Mouse (Mus musculus) gastrocnemius, postnatal 14 days (tissue): Measurements from ENCODE around the gene Spock1. TPM values are rescaled to one million over a fixed set of nuclear protein-coding genes. Genes with fewer than 3 reads are reported as not detected.

Source experiments
- DNase-seq: peaks from one replicate; pipeline ENCODE4 v3.0.0; 2021; ENCODE audit warnings: mixed read lengths
- intact Hi-C: fragments of 180-260 bp; cut with DNase I; formaldehyde crosslinking; loops from one replicate; pipeline ENCODE4 v1.15.1; 2025; ENCODE audit warnings: low total_unique reads
- total RNA-seq, 2 experiments: library from RNA; stranded (reverse); gene quantifications; 2 replicates each; pipeline ENCODE4 v1.2.3; 2021

The Spock1 gene
- total RNA-seq, 2 experiments from 2014 or later, result 0.78 to 1.4 TPM

GRCm38 (mm10) chr13:57876966-57877365 lies 31.2 kb downstream of the Spock1 start:
- intact Hi-C loops, result no loop called here

GRCm38 (mm10) chr13:57870058-57870457 lies 38.1 kb downstream of the Spock1 start:
- intact Hi-C loops, result no loop called here
- no peak for DNase-seq

More at GRCm38 (mm10) chr13:57876966-57877365, 31.2 kb downstream of the Spock1 start:
- no peak for DNase-seq

DNA sequence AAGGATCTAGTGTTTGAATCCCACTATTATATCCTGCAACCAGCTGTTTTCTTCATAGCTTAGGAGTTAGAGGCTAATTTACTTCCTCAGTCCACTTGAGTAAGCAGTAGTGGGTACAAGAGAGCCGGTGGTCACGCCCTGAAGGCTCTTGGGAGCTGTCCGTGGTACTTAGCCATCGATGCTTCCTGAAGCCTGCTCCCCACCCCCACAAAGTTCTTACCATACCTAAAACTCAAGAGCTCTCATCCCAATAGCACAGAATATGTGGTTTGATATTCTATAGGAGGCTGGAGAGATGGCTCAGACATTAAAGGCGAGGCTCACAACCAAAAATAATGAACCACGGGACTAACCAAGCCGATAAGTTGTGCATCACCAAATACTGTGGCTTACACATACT lies 40.5 kb downstream of the Spock1 start:
- no peak for DNase-seq

GRCm38 (mm10) chr13:57865029-57865428 lies 43.1 kb downstream of the Spock1 start:
- intact Hi-C loops, result no loop called here
- DNase-seq, result no peak

More for the DNA sequence above, 40.5 kb downstream of the Spock1 start:
- intact Hi-C loops, result no loop called here

DNA sequence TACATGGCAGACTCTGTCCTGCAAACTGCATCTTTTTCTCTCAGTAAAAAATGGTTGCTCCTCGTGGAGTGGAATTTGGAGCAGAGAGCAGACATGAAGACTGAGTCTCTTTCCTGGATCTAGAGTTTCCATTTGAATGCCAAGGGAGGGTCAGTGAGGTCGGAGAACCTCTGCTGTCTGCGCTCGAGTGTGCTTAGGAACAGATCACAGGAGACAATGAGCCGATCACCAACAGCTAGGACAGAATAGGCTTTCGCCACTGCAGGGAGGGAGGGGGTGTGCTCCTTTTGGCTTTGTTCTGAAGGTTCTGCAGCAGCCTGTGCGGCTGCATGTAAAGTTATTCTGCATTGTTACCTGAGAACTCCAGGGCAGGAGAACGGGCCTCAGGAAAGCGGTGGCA lies 49.6 kb downstream of the Spock1 start:
- intact Hi-C loops, result no loop called here
- DNase-seq, result no peak

GRCm38 (mm10) chr13:57857016-57857415 lies 51.1 kb downstream of the Spock1 start:
- intact Hi-C loops, result no loop called here
- DNase-seq, result no peak

- intact Hi-C loops, result no loop called here
- no peak for DNase-seq
These were observed 51.8 kb downstream of the Spock1 start for GRCm38 (mm10) chr13:57856311-57856853.

- intact Hi-C loops, result no loop called here
- DNase-seq, result no peak
These were observed 52.4 kb downstream of the Spock1 start for GRCm38 (mm10) chr13:57855766-57856165.

DNA sequence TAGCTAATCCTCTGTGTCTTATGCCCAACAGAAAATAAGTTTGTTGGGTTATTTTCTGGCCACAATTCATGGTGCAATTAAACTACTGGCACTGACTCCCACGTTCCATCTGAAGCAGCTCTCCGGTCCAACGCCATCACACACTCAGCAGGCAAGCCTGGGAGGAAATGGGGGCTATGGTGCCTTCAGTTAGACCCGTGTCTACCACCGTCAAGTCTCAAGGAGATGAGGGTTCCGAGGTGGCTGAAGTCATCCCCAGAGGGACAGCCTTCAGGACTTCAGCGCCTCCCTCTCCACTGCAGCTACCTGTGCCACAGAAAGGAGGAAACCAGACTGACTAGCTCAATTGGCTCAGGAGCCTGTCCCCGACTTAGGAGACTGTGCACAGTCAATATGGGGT lies 53.7 kb downstream of the Spock1 start:
- DNase-seq, result no peak
- intact Hi-C loops, result no loop called here

- DNase-seq, result no peak
- intact Hi-C loops, result no loop called here
These were observed 54.5 kb downstream of the Spock1 start for GRCm38 (mm10) chr13:57853621-57854020.

DNA sequence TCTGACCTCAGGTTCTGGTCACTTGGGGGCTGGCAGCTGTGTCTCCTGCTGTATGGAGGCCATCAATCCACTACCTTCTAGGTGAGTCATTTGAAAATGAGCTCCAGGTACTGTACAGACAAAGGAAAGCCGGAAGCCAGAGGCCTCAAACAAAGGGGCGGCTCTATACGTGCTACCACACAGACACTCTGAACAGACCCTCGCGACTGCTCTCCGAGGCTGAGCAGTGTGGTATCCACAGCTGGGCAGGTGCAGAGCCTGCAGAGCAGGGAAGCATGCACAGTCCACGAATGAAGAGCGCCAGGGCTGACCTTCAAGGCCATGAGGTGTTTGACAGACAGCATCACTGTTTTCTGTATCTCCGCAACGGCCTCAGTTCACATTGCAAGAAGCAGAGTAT lies 55.0 kb downstream of the Spock1 start:
- intact Hi-C loops, result no loop called here

GRCm38 (mm10) chr13:57848931-57849330 lies 59.2 kb downstream of the Spock1 start:
- intact Hi-C loops, result no loop called here
- DNase-seq, result no peak

More for the DNA sequence above, 55.0 kb downstream of the Spock1 start:
- DNase-seq, result no peak

DNA sequence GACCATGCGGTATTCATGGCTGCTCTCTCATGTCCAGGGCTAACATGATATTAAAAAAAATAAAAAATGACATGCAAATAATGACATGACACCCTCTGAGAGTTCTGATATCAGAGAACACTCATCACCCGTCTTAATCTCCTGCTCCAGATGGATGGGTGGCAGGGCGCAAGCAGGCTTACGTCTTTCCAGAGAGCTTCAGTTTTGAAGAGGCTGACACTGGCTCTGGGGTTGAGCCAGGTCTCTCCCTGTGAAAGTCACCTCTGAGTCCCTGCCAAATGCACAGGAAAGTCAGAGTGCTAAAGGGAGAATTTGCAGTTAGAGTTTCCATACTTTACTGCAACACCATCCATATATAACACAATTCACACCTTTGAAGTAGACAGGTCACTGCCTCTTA lies 61.0 kb downstream of the Spock1 start:
- DNase-seq, result no peak
- intact Hi-C loops, result no loop called here

DNA sequence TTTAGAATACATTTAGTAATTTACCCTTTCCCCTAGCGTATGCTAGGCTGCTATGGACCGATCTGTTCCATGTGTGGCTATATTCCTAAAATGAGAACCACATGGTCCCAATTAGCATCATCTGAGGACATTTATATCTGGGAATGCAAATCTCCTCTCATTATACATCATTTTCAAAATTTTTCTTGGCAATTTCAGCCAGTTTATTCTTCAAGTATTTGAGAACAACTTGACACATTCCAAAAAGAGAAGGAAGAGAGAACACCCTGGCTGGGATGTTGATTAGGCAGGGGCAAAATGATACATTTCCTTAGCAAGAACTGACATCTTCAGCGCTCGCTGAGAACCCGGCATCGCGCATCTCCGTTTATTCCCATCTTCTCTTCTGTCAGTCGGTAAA lies 61.7 kb downstream of the Spock1 start:
- no peak for DNase-seq
- intact Hi-C loops, result no loop called here

- intact Hi-C loops, result no loop called here
- no peak for DNase-seq
These were observed 66.8 kb downstream of the Spock1 start for GRCm38 (mm10) chr13:57841141-57841848.

DNA sequence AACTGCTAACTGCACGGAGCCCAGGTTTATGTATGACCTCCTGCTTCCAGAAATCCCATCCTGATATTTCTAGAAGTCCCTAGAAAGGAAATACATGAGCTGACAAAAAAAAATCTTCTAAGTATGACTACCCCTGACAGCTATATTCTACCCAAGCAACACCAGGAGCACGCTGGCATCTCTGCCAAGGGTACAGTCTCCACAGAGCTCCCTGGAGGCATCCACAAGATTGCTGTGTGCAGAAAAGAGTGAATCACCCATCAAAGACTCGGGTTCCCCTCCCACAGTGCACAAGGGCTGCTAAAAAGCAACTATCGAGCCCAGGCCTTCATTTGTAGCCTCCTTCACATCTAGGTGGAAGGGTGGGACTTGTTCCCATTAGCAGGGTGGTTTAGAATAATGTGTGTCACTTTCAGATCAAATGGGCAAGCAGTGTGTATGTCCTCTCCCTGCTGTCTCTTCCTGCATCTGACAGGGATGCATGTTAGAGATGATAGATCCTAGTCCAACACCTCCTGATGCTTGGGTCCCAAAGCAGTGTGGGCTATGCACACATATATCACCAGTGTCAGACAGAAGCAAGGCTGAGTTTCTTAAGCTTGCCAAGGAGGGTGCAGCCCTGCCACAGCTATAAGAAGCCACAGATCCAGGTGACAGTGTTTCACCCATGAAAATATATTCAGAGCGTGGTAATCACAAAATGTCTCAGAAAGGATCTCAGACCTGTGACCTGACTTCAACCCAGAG lies 70.3 kb downstream of the Spock1 start:
- intact Hi-C loops, result no loop called here
- no peak for DNase-seq

- no peak for DNase-seq
- intact Hi-C loops, result no loop called here
These were observed 76.6 kb downstream of the Spock1 start for GRCm38 (mm10) chr13:57831374-57832163.

DNA sequence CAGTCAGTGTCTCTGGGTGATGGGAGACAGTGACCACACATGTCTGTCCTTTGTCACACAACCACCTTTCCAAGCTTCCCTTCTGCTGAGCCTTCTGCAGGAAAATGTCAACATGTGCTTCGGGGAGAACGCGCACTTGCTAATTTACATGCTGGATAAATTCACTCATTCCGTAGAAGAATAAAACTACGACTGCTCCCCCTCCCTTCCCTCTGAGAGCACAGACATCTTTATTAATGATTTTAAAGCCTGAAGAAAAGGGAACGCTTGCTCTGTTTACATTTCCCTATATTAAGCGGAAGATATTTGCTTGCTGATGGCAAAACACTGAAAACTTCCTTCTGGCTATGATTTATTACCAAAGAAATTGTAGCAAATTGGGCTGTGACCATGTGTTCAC lies 77.2 kb downstream of the Spock1 start:
- intact Hi-C loops, result no loop called here
- DNase-seq, result no peak

DNA sequence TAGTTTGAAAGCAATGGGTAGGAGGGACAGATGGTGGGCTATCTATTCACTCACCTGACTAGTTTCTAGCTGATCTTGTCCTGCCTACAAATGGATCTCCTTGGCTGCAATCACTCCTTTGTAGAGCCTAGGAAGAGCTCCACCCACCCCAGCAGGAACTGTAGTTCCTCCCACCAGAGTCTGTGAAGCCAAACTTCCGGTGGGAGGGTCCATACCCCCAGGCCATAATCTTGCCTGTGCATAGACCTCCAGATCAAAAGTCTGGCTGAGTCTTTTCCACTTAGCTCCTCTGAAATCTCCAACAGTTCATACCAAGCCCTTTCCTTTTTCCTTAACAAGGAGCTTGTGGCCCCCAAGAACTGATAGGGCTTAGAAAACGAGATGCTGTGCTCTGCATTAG lies 78.0 kb downstream of the Spock1 start:
- DNase-seq, result no peak
- intact Hi-C loops, result no loop called here

DNA sequence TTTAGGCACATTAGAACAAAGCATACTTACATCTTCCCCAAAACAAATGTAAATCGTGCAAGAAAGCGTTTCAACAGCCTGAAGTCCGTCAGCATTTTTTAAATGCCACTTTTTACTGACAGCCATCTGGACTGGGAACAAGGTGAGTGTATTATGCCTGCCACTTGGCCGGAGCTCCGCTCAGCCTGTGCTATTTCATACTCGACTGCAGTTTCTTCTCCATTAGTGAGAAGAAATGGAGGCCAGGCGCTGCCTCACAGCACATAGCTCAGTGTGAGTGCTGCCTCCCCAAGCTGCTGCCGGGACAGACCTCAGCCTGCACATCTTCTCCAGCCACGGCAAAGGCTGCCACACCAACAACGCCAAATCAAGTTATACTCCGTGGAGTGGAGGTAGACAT lies 91.9 kb downstream of the Spock1 start:
- DNase-seq, result no peak
- intact Hi-C loops, result no loop called here
